In genomic region chr2:58832253-58832980, GRCm38 (mm10) we compare ENCODE assay signal across 46 mouse cellular contexts. TPM values are rescaled to one million over a fixed set of nuclear protein-coding genes. Genes with fewer than 3 reads are reported as not detected.
DNase-seq lines count a peak whose midpoint lies in the region; ATAC-seq and TF ChIP-seq lines count a peak whose summit lies in the region.
"Had no signal": no experiment of that assay in that cellular context is flagged by ENCODE, and none has a peak within 500 bp of the region (broad histone marks: within the 10 kb centered on the region; RNA-seq: fewer than 3 reads in every experiment).

No protein-coding gene starts in this region.

- no peak overlapping the region for H3K4me2 ChIP-seq in kidney, embryonic 16.5 days (replicated peaks; ENCODE audit: low read depth, low read length)
- no peak overlapping the region for H3K4me2 ChIP-seq in kidney, postnatal 0 days (ENCODE audit: low read length)
- H3K4me2 ChIP-seq in forebrain, postnatal 0 days (ENCODE audit: low read depth) = no peak overlapping the region
- H3K4me2 ChIP-seq: embryonic facial prominence, embryonic 12.5 days; heart, embryonic 13.5 days; intestine, embryonic 15.5 days; limb, embryonic 15.5 days; liver, embryonic 13.5 days; midbrain, embryonic 12.5 days; neural tube, embryonic 12.5 days had no signal

- intact Hi-C loops in heart, postnatal 14 days (cut with DNase I) = no loop called here

- TF ChIP-seq POLR2A in kidney, adult 2 months (IDR thresholded peaks at IDR 0.05; ENCODE audit: low read depth, low read length) = no peak

- H3K27ac ChIP-seq in kidney, adult 2 months (ENCODE audit: insufficient read depth, low read depth, low read length) = peak overlapping the region; percentile 65
- no peak overlapping the region for H3K27ac ChIP-seq in kidney, embryonic 16.5 days (ENCODE audit: low read length)
- peak overlapping the region; percentile 11; the same call in 1 of the 2 replicates for H3K27ac ChIP-seq in kidney, postnatal 0 days
- no peak overlapping the region for H3K27ac ChIP-seq in forebrain, postnatal 0 days (ENCODE audit: low read depth, low read length)
- H3K27ac ChIP-seq: embryonic facial prominence, embryonic 12.5 days; heart, embryonic 13.5 days; hindbrain, postnatal 0 days; intestine, embryonic 15.5 days; limb, embryonic 10.5 days; limb, embryonic 15.5 days; liver, embryonic 13.5 days; midbrain, embryonic 12.5 days; neural tube, embryonic 12.5 days; stomach, postnatal 0 days had no signal

- H3K9ac ChIP-seq in kidney, embryonic 16.5 days (replicated peaks; ENCODE audit: low read length) = no peak overlapping the region
- no peak overlapping the region for H3K9ac ChIP-seq in kidney, postnatal 0 days (ENCODE audit: low read depth, low read length)
- no peak overlapping the region for H3K9ac ChIP-seq in forebrain, postnatal 0 days
- H3K9ac ChIP-seq: embryonic facial prominence, embryonic 12.5 days; heart, embryonic 13.5 days; intestine, embryonic 15.5 days; limb, embryonic 15.5 days; liver, embryonic 13.5 days; midbrain, embryonic 12.5 days; neural tube, embryonic 12.5 days had no signal

- TF ChIP-seq CTCF in kidney, adult 2 months (conservative IDR thresholded peaks at IDR 0.05; ENCODE audit: insufficient read depth, insufficient read length, low read depth, low read length) = no peak; the same call in 1 of the 2 replicates
- no peak for TF ChIP-seq CTCF in kidney, postnatal 0 days (IDR thresholded peaks at IDR 0.05; ENCODE audit: low read depth)
- no peak for TF ChIP-seq CTCF in forebrain, postnatal 0 days (IDR thresholded peaks at IDR 0.05; ENCODE audit: low read depth)

- H3K4me3 ChIP-seq in kidney, adult 2 months (ENCODE audit: insufficient read depth, low read depth, low read length) = no peak overlapping the region
- no peak overlapping the region for H3K4me3 ChIP-seq in kidney, embryonic 16.5 days (ENCODE audit: low read length)
- H3K4me3 ChIP-seq in kidney, postnatal 0 days (replicated peaks; ENCODE audit: low read depth, low read length) = no peak overlapping the region
- no peak overlapping the region for H3K4me3 ChIP-seq in forebrain, postnatal 0 days (ENCODE audit: low read depth, low read length)
- H3K4me3 ChIP-seq: embryonic facial prominence, embryonic 12.5 days; heart, embryonic 13.5 days; intestine, embryonic 15.5 days; limb, embryonic 10.5 days; limb, embryonic 15.5 days; liver, embryonic 13.5 days; megakaryocyte, embryonic 14.5 days; midbrain, embryonic 12.5 days; myocyte; neural tube, embryonic 12.5 days had no signal

- H3K27me3 ChIP-seq in kidney, adult 2 months (replicated peaks; ENCODE audit: control insufficient read depth, insufficient read depth, low read length) = no peaks in the 10 kb centered on the region
- no peaks in the 10 kb centered on the region for H3K27me3 ChIP-seq in kidney, embryonic 16.5 days (ENCODE audit: insufficient read depth, low read length)
- no peaks in the 10 kb centered on the region for H3K27me3 ChIP-seq in kidney, postnatal 0 days (ENCODE audit: insufficient read depth, low read length)
- H3K27me3 ChIP-seq in forebrain, postnatal 0 days (ENCODE audit: insufficient read depth, low read length) = no peaks in the 10 kb centered on the region
- H3K27me3 ChIP-seq: CH12.LX; embryonic facial prominence, embryonic 12.5 days; heart, embryonic 13.5 days; intestine, embryonic 15.5 days; limb, embryonic 15.5 days; liver, embryonic 13.5 days; megakaryocyte, embryonic 14.5 days; midbrain, embryonic 12.5 days; neural tube, embryonic 12.5 days; Patski had no signal

- 42% methylated on average over 20 of the region's 20 CpGs for WGBS in kidney, adult 2 months
- 83% methylated on average over 20 of the region's 20 CpGs for WGBS in kidney, embryonic 16.5 days
- 79% methylated on average over 20 of the region's 20 CpGs for WGBS in kidney, postnatal 0 days
- 79% methylated on average over 20 of the region's 20 CpGs for WGBS in forebrain, postnatal 0 days

- no peaks in the 10 kb centered on the region for H3K9me3 ChIP-seq in kidney, embryonic 16.5 days (ENCODE audit: low read length)
- H3K9me3 ChIP-seq in kidney, postnatal 0 days (replicated peaks; ENCODE audit: low read length) = no peaks in the 10 kb centered on the region
- H3K9me3 ChIP-seq in forebrain, postnatal 0 days (ENCODE audit: low read length) = no peaks in the 10 kb centered on the region
- H3K9me3 ChIP-seq: heart, embryonic 13.5 days; intestine, embryonic 15.5 days; limb, embryonic 10.5 days; limb, embryonic 15.5 days; liver, embryonic 13.5 days; midbrain, embryonic 12.5 days; neural tube, embryonic 12.5 days had no signal

- no peak for ATAC-seq in kidney, embryonic 16.5 days (ENCODE audit: low FRiP score, low TSS enrichment)
- ATAC-seq in kidney, postnatal 0 days (replicated peaks; ENCODE audit: low FRiP score, low read depth) = 0 out of 2 replicates have a peak, but pooled peaks have one; percentile 36
- no peak for ATAC-seq in forebrain, postnatal 0 days
- ATAC-seq: forebrain, embryonic 14.5 days; hindbrain, postnatal 0 days; intestine, embryonic 15.5 days; lung, postnatal 0 days; Patski had no signal

- peak; percentile 82 for DNase-seq in kidney, adult 2 months
- DNase-seq in ZHBTc4 (ENCODE audit: low read depth, low spot score) = peak; percentile 51
- DNase-seq in kidney, postnatal 0 days (ENCODE audit: low spot score) = no peak
- peak; percentile 33 to 58 for DNase-seq in kidney, postnatal 4 days
- DNase-seq in forebrain, postnatal 0 days = no peak
- DNase-seq in heart, postnatal 14 days = no peak
- DNase-seq: adrenal gland, adult 2 months; adrenal gland, postnatal 36 days; cerebellum, adult 8-10 months; cerebellum, postnatal 25 days; gastrocnemius, postnatal 25 days; liver, embryonic 13.5 days; lung, adult 18-20 months; lung, postnatal 4 days; right cerebral cortex, adult 18-20 months; right cerebral cortex, postnatal 4 days; thymus, postnatal 4 days had no signal

- peaks cover 24% of the 10 kb centered on the region; the same call in 1 of the 2 replicates for H3K4me1 ChIP-seq in kidney, adult 2 months (ENCODE audit: control insufficient read depth, insufficient read depth, low read length)
- H3K4me1 ChIP-seq in kidney, embryonic 16.5 days (ENCODE audit: insufficient read depth, low read length) = no peaks in the 10 kb centered on the region
- H3K4me1 ChIP-seq in kidney, postnatal 0 days (replicated peaks; ENCODE audit: insufficient read depth, low read length) = no peaks in the 10 kb centered on the region
- H3K4me1 ChIP-seq in forebrain, postnatal 0 days (ENCODE audit: insufficient read depth) = no peaks in the 10 kb centered on the region
- H3K4me1 ChIP-seq: intestine, embryonic 15.5 days; limb, embryonic 10.5 days; liver, embryonic 13.5 days; megakaryocyte, embryonic 14.5 days; neural tube, embryonic 12.5 days had no signal

- H3K36me3 ChIP-seq in kidney, adult 2 months (ENCODE audit: control insufficient read depth, insufficient read depth, low read length) = no peaks in the 10 kb centered on the region
- H3K36me3 ChIP-seq in kidney, embryonic 16.5 days (ENCODE audit: insufficient read depth, low read length) = no peaks in the 10 kb centered on the region
- no peaks in the 10 kb centered on the region for H3K36me3 ChIP-seq in kidney, postnatal 0 days (ENCODE audit: insufficient read depth, low read length)
- H3K36me3 ChIP-seq in forebrain, postnatal 0 days (ENCODE audit: insufficient read depth) = no peaks in the 10 kb centered on the region
- H3K36me3 ChIP-seq: embryonic facial prominence, embryonic 12.5 days; heart, embryonic 13.5 days; intestine, embryonic 15.5 days; limb, embryonic 10.5 days; limb, embryonic 15.5 days; liver, embryonic 13.5 days; midbrain, embryonic 12.5 days; neural tube, embryonic 12.5 days had no signal

RNA-seq across cellular contexts. Expression of gene Gm11099, which starts 26.8 kb away (rescaled TPM):
- not detected in 2 replicates for polyA plus RNA-seq in kidney, adult 2 months (2012; rRNA removed)
- not detected in 2 replicates for polyA plus RNA-seq in kidney, embryonic 16.5 days (2015; fragmentation: Nextera tagmentation; extraction: Ambion mirVana)
- not detected in 2 replicates for polyA plus RNA-seq in kidney, postnatal 0 days (2015; fragmentation: Nextera tagmentation; extraction: Ambion mirVana)
- total RNA-seq in forebrain, postnatal 0 days (2014; rRNA removed) = not detected in 2 replicates
- not detected in 2 replicates for polyA plus RNA-seq in forebrain, postnatal 0 days (2015; fragmentation: Nextera tagmentation; extraction: Ambion mirVana)
- not detected for total RNA-seq in heart, postnatal 14 days (2021)
- total RNA-seq: adrenal gland, adult 2 months; adrenal gland, postnatal 36 days; CH12.LX; gastrocnemius, adult 18-20 months; gastrocnemius, postnatal 25 days; heart, adult 8-10 months; heart, postnatal 10 days; hindbrain, postnatal 0 days; layer of hippocampus, adult 18-20 months; layer of hippocampus, postnatal 10 days; left cerebral cortex, adult 8-10 months; MEL; midbrain, postnatal 0 days had no signal
- polyA plus RNA-seq: adrenal gland, adult 2 months; C2C12; embryonic facial prominence, embryonic 12.5 days; forebrain, embryonic 14.5 days; frontal cortex, adult 2 months; heart, embryonic 13.5 days; hindbrain, embryonic 11.5 days; hindbrain, postnatal 0 days; intestine, embryonic 15.5 days; limb, embryonic 10.5 days; limb, embryonic 15.5 days; liver, embryonic 13.5 days; lung, postnatal 0 days; midbrain, embryonic 12.5 days; midbrain, postnatal 0 days; myocyte; neural tube, embryonic 12.5 days; Patski; spleen, adult 2 months; stomach, postnatal 0 days; thymus, postnatal 0 days had no signal

Comparison
In these comparisons a context has a peak if more than half of its experiments do, and no peak if none do; other contexts are left out.
1. DNase-seq: peak in kidney, adult 2 months (single experiment), ZHBTc4 (single experiment) and kidney, postnatal 4 days (2 of 2); none in kidney, postnatal 0 days (single experiment), forebrain, postnatal 0 days (single experiment) and heart, postnatal 14 days (0 of 2).
2. H3K27ac ChIP-seq: peak in kidney, adult 2 months (single experiment) and kidney, postnatal 0 days (single experiment); none in kidney, embryonic 16.5 days (single experiment) and forebrain, postnatal 0 days (single experiment).